Mouse (Mus musculus) CH12.LX (cell line): ENCODE data around the gene Foxn2. TPM values are rescaled to one million over a fixed set of nuclear protein-coding genes. Genes with fewer than 3 reads are reported as not detected.
"Not testable (repeated sequence)": the region's sequence is repeated elsewhere in the genome, so short reads cannot be mapped to it uniquely, and the experiment has no call there.

Experiments used
- DNase-seq: peaks from one replicate; pipeline ENCODE4 v3.0.0-alpha.2; 2013; ENCODE audit errors: extremely low read depth
- H3K27ac ChIP-seq: 2 replicates; pipeline ENCODE4 v1.5.1; 2012; ENCODE audit warnings: low read depth, mild to moderate bottlenecking, control low read depth, moderate library complexity; ENCODE audit not compliant: insufficient read depth
- H3K27me3 ChIP-seq: replicated peaks from 2 replicates; pipeline ENCODE3; 2012; ENCODE audit warnings: inconsistent platforms
- H3K36me3 ChIP-seq, 2 experiments: replicated peaks in 1 of 2; 2 replicates each; pipeline versions ENCODE3 to v1.6.1; 2012; ENCODE audit warnings: inconsistent platforms in 1 of 2, low read length in 1 of 2, mild to moderate bottlenecking in 1 of 2, mixed read lengths in 1 of 2, moderate library complexity in 1 of 2; ENCODE audit not compliant: control insufficient read depth in 1 of 2, insufficient read depth in 1 of 2
- H3K4me1 ChIP-seq, 2 experiments: 2 replicates each; pipeline ENCODE4 v1.6.1; 2012; ENCODE audit warnings: inconsistent platforms in 1 of 2, moderate library complexity in 1 of 2; ENCODE audit not compliant: insufficient read depth in 2 of 2, control insufficient read depth in 1 of 2
- H3K4me2 ChIP-seq: 2 replicates; pipeline ENCODE4 v1.6.1; 2012; ENCODE audit warnings: low read depth, mild to moderate bottlenecking, control low read depth; ENCODE audit not compliant: poor library complexity, insufficient read depth, severe bottlenecking
- H3K4me3 ChIP-seq, 3 experiments: fragments of 150-350 bp in 1 of 3; sonication (generic) in 1 of 3; replicated peaks in 1 of 3; 2 replicates each; pipeline versions ENCODE3 to v1.5.1; 2011 to 2012; ENCODE audit warnings: low read depth in 2 of 3, low read length in 2 of 3, mild to moderate bottlenecking in 2 of 3, moderate library complexity in 2 of 3, control low read depth in 1 of 3, improper control_type of control experiment in 1 of 3, inconsistent platforms in 1 of 3, mixed read lengths in 1 of 3; ENCODE audit not compliant: poor library complexity in 1 of 3
- H3K79me2 ChIP-seq: replicated peaks from 2 replicates; pipeline ENCODE4 v1.6.1; 2012; ENCODE audit warnings: mild to moderate bottlenecking, moderate library complexity; ENCODE audit not compliant: control insufficient read depth, poor library complexity, insufficient read depth, severe bottlenecking; ENCODE audit errors: extremely low read depth
- H3K9ac ChIP-seq: 2 replicates; pipeline ENCODE4 v1.6.1; 2012; ENCODE audit warnings: low read depth, mild to moderate bottlenecking, control low read depth, moderate library complexity; ENCODE audit not compliant: insufficient read depth
- H3K9me3 ChIP-seq: replicated peaks from 2 replicates; pipeline ENCODE3; 2012; ENCODE audit warnings: low read length, inconsistent platforms, mixed read lengths
- BHLHE40 ChIP-seq: IDR thresholded peaks from 2 replicates; pipeline ENCODE4 v1.6.1; 2011; ENCODE audit warnings: mild to moderate bottlenecking, low read depth, low read length, improper control_type of control experiment
- CHD1 ChIP-seq: IDR thresholded peaks from 2 replicates; pipeline ENCODE4 v1.6.1; 2012; ENCODE audit warnings: low read depth, low read length, improper control_type of control experiment, inconsistent platforms
- CTCF ChIP-seq, 2 experiments: IDR thresholded peaks in 1 of 2; conservative IDR thresholded peaks in 1 of 2; 2 replicates each; pipeline ENCODE4 v1.5.1; 2011 to 2012; ENCODE audit warnings: low read depth in 2 of 2, low read length in 2 of 2, improper control_type of control experiment in 1 of 2, inconsistent platforms in 1 of 2, mild to moderate bottlenecking in 1 of 2, moderate library complexity in 1 of 2
- E2F4 ChIP-seq: IDR thresholded peaks from 2 replicates; pipeline ENCODE4 v1.6.1; 2011; ENCODE audit warnings: low read depth, low read length, improper control_type of control experiment; ENCODE audit not compliant: insufficient replicate concordance
- ELF1 ChIP-seq: IDR thresholded peaks from 2 replicates; pipeline ENCODE4 v1.6.1; 2014; ENCODE audit warnings: low read depth, mild to moderate bottlenecking, inconsistent platforms, low read length, improper control_type of control experiment
- EP300 ChIP-seq: IDR thresholded peaks from 2 replicates; pipeline ENCODE4 v1.6.1; 2011; ENCODE audit warnings: low read length, improper control_type of control experiment
- ETS1 ChIP-seq: conservative IDR thresholded peaks from 2 replicates; pipeline ENCODE4 v1.6.1; 2012; ENCODE audit warnings: low read depth, mild to moderate bottlenecking, inconsistent platforms, low read length, improper control_type of control experiment, moderate library complexity
- HCFC1 ChIP-seq: IDR thresholded peaks from 2 replicates; pipeline ENCODE4 v1.6.1; 2012; ENCODE audit warnings: low read depth, mild to moderate bottlenecking, inconsistent platforms, low read length, improper control_type of control experiment
- MAFK ChIP-seq: IDR thresholded peaks from 2 replicates; pipeline ENCODE4 v1.6.1; 2011; ENCODE audit warnings: low read length, improper control_type of control experiment; ENCODE audit not compliant: insufficient replicate concordance
- MAX ChIP-seq: IDR thresholded peaks from 2 replicates; pipeline ENCODE4 v1.6.1; 2011; ENCODE audit warnings: low read length, improper control_type of control experiment
- MAZ ChIP-seq: IDR thresholded peaks from 2 replicates; pipeline ENCODE4 v1.6.1; 2012; ENCODE audit warnings: low read depth, mild to moderate bottlenecking, inconsistent platforms, low read length, improper control_type of control experiment, moderate library complexity
- NELFE ChIP-seq: IDR thresholded peaks from 2 replicates; pipeline ENCODE4 v1.6.1; 2011; ENCODE audit warnings: low read depth, low read length, improper control_type of control experiment
- PAX5 ChIP-seq: IDR thresholded peaks from 2 replicates; pipeline ENCODE4 v1.6.1; 2012; ENCODE audit warnings: low read length, inconsistent platforms, mixed read lengths
- RCOR1 ChIP-seq: conservative IDR thresholded peaks from 2 replicates; pipeline ENCODE4 v1.6.1; 2012; ENCODE audit warnings: low read depth, mild to moderate bottlenecking, inconsistent platforms, low read length, improper control_type of control experiment
- SIN3A ChIP-seq: IDR thresholded peaks from 2 replicates; pipeline ENCODE4 v1.6.1; 2012; ENCODE audit warnings: low read length, improper control_type of control experiment, inconsistent platforms
- SMC3 ChIP-seq: IDR thresholded peaks from 2 replicates; pipeline ENCODE4 v1.6.1; 2011; ENCODE audit warnings: low read depth, low read length, improper control_type of control experiment
- USF1 ChIP-seq: IDR thresholded peaks from 2 replicates; pipeline ENCODE4 v1.6.1; 2014; ENCODE audit warnings: low read depth, mild to moderate bottlenecking, inconsistent platforms, low read length, improper control_type of control experiment
- ZKSCAN1 ChIP-seq: IDR thresholded peaks from 2 replicates; pipeline ENCODE4 v1.6.1; 2012; ENCODE audit warnings: low read depth, inconsistent platforms, low read length, improper control_type of control experiment, borderline replicate concordance
- dilution Hi-C: fragments of 300-500 bp; cut with MboI; formaldehyde crosslinking; loops from 2 replicates; pipeline ENCODE4 v1.14.3; 2020; ENCODE audit warnings: low sequenced_read_pairs; ENCODE audit not compliant: extremely low pct_unique_long_range_greater_than_20kb, extremely low pct_ligation_motif_present
- in situ Hi-C: fragments of 300-500 bp; cut with MboI; formaldehyde crosslinking; loops from 3 replicates; pipeline ENCODE4 v1.14.3; 2019; ENCODE audit warnings: low sequenced_read_pairs, low pct_ligation_motif_present, low pct_unique_long_range_greater_than_20kb, mixed read lengths
- polyA plus RNA-seq: library from polyadenylated mRNA; unstranded; fragments of >175 nt; gene quantifications from 2 replicates; pipeline ENCODE4 v1.2.1, GENCODE M21; 2012; ENCODE audit warnings: low read depth; ENCODE audit not compliant: insufficient read length
- total RNA-seq, 2 experiments: library from RNA; depleted of rRNA; stranded (reverse); fragments of 300-350 nt in 1 of 2; fragments of >200 nt in 1 of 2; gene quantifications; 2 replicates each; pipeline ENCODE4 v1.2.3; 2012 to 2014

Foxn2 gene
- total and polyA plus RNA-seq, 3 experiments = 13.2 to 24.6 (median 16.0) TPM

DNA sequence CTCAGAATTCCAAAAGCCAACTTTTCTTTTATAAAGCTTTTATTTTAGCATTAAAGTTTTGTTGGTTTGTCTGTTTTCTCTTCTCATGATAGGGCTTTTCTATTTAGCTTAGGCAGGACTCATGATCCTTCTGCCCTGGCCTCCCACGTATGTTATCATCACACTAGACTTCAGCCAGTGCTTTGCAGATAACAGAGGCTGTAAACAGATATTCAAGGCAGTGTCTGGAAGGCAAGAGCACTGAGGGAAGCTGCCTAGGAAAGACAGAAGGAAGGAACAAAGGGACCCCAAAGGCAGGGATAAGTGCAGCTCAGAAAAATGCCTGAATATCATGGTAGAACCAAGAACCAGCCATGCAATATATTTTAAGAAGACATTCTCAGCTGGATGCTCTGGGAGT is 26.1 kb downstream of the Foxn2 start:
- Histone ChIP-seq H3K4me3 (no peak overlapping the region), H3K4me1 (peaks cover 0 to 6% of the 10 kb centered on the region in 2 experiments; a peak in 2 of 4 replicates), H3K36me3 (peaks cover 20 to 64% of the 10 kb centered on the region in 2 experiments), H3K27me3 (no peaks in the 10 kb centered on the region), H3K79me2 (peaks cover 15% of the 10 kb centered on the region), H3K27ac (no peak overlapping the region), H3K4me2 (no peak overlapping the region), H3K9ac (no peak overlapping the region), H3K9me3 (peaks cover 5% of the 10 kb centered on the region)
- in situ Hi-C loops (no loop called here), dilution Hi-C loops (no loop called here)
- TF ChIP-seq CHD1 (no peak), ZKSCAN1 (no peak), ETS1 (no peak), E2F4 (no peak), NELFE (no peak), SMC3 (no peak), MAX (no peak), HCFC1 (no peak), MAZ (no peak), SIN3A (no peak), USF1 (no peak), CTCF (conservative IDR thresholded peaks at IDR 0.05 in 1 of 2, IDR thresholded peaks at IDR 0.05 in 1 of 2; ENCODE audit: low read depth in 2 of 2, low read length in 2 of 2) (no peak)
- DNase-seq = no peak

- Histone ChIP-seq H3K4me2 (no peak overlapping the region), H3K9me3 (peaks cover 5% of the 10 kb centered on the region), H3K9ac (no peak overlapping the region), H3K36me3 (peaks cover 25 to 67% of the 10 kb centered on the region in 2 experiments), H3K27ac (no peak overlapping the region), H3K4me1 (peaks cover 0 to 4% of the 10 kb centered on the region in 2 experiments; a peak in 2 of 4 replicates), H3K27me3 (no peaks in the 10 kb centered on the region), H3K79me2 (peaks cover 14% of the 10 kb centered on the region), H3K4me3 (no peak overlapping the region)
- TF ChIP-seq RCOR1 (no peak), MAFK (no peak), ELF1 (no peak), ETS1 (no peak), BHLHE40 (no peak), EP300 (no peak), PAX5 (no peak), USF1 (no peak)
- in situ Hi-C loops (no loop called here), dilution Hi-C loops (no loop called here)
- no peak for DNase-seq
Observed at GRCm38 (mm10) chr17:88467696-88468095, 27.2 kb downstream of the Foxn2 start.

GRCm38 (mm10) chr17:88468655-88469398 is 28.3 kb downstream of the Foxn2 start:
- H3K4me2 ChIP-seq, H3K9ac ChIP-seq, H3K4me3 ChIP-seq, H3K4me1 ChIP-seq, H3K79me2 ChIP-seq, dilution Hi-C loops, in situ Hi-C loops, DNase-seq, H3K9me3 ChIP-seq, H3K27ac ChIP-seq, H3K27me3 ChIP-seq: not testable (repeated sequence)
- peaks cover 22 to 63% of the 10 kb centered on the region in 2 experiments for H3K36me3 ChIP-seq
